Mouse (Mus musculus) lung, embryonic 15.5 days (tissue): ENCODE results near the gene Pcnx3. TPM values are rescaled to one million over a fixed set of nuclear protein-coding genes. Genes with fewer than 3 reads are reported as not detected.

Experiments
- ATAC-seq: fragments of 200-750 bp; cut with Nextera tagmentation; 2 replicates; pipeline ENCODE4 v1.8.0; 2017; ENCODE audit warnings: moderate number of reproducible peaks, borderline replicate concordance; ENCODE audit not compliant: low FRiP score, low TSS enrichment; ENCODE audit errors: extremely low read depth
- H3K27ac ChIP-seq: fragments of 300-500 bp; sonication (generic); 2 replicates; pipeline ENCODE4 v1.5.1; 2015; ENCODE audit warnings: moderate library complexity, mild to moderate bottlenecking, inconsistent platforms
- H3K27me3 ChIP-seq: fragments of 300-500 bp; sonication (generic); 2 replicates; pipeline ENCODE4 v1.6.1; 2015; ENCODE audit warnings: inconsistent platforms
- H3K36me3 ChIP-seq: fragments of 300-500 bp; sonication (generic); 2 replicates; pipeline ENCODE4 v1.6.1; 2015; ENCODE audit warnings: inconsistent platforms
- H3K4me1 ChIP-seq: fragments of 300-500 bp; sonication (generic); 2 replicates; pipeline ENCODE4 v1.6.1; 2015; ENCODE audit warnings: inconsistent platforms
- H3K4me2 ChIP-seq: fragments of 300-500 bp; sonication (generic); 2 replicates; pipeline ENCODE4 v1.6.1; 2015; ENCODE audit warnings: inconsistent platforms, mild to moderate bottlenecking, moderate library complexity
- H3K4me3 ChIP-seq: fragments of 300-500 bp; sonication (generic); 2 replicates; pipeline ENCODE4 v1.5.1; 2015; ENCODE audit warnings: mild to moderate bottlenecking, inconsistent platforms
- H3K9ac ChIP-seq: fragments of 300-500 bp; sonication (generic); 2 replicates; pipeline ENCODE4 v1.6.1; 2015; ENCODE audit warnings: inconsistent platforms
- H3K9me3 ChIP-seq: fragments of 300-500 bp; sonication (generic); 2 replicates; pipeline ENCODE4 v1.6.1; 2016; ENCODE audit warnings: inconsistent platforms
- WGBS: fragments of 180-500 bp; shearing (Covaris S2); methylation state at CpG from one replicate; pipeline ENCODE4 v1.1.7; 2015; 5-methylcytosine and 5-hydroxymethylcytosine counted together
- polyA plus RNA-seq: library from polyadenylated mRNA; unstranded; fragments of >200 nt; fragmentation: Nextera tagmentation; extraction: Ambion mirVana; gene quantifications from 2 replicates; pipeline ENCODE4 v1.2.1, GENCODE M21; 2015

The Pcnx3 gene
- polyA plus RNA-seq, 1 experiment from 2014 or later, result 20.9 TPM

GRCm38 (mm10) chr19:5665465-5665864 lies 23.2 kb downstream of the Pcnx3 start:
- Histone ChIP-seq H3K36me3 (peaks cover 45% of the 10 kb centered on the region), H3K27ac (no peak overlapping the region), H3K9ac (no peak overlapping the region), H3K4me1 (peaks cover 26% of the 10 kb centered on the region), H3K4me3 (no peak overlapping the region), H3K27me3 (no peaks in the 10 kb centered on the region), H3K9me3 (no peaks in the 10 kb centered on the region), H3K4me2 (no peak overlapping the region)
- ATAC-seq, result no peak
- 77% methylated on average over 15 of the region's 15 CpGs for WGBS

- no peak overlapping the region for H3K4me2 ChIP-seq
- H3K9me3 ChIP-seq, result no peaks in the 10 kb centered on the region
- H3K27ac ChIP-seq, result no peak overlapping the region
- H3K27me3 ChIP-seq, result no peaks in the 10 kb centered on the region
- H3K4me1 ChIP-seq, result peaks cover 30% of the 10 kb centered on the region
- H3K36me3 ChIP-seq, result peaks cover 38% of the 10 kb centered on the region
- no peak for ATAC-seq
- no peak overlapping the region for H3K4me3 ChIP-seq
- WGBS, result 88% methylated on average over 10 of the region's 10 CpGs
- no peak overlapping the region for H3K9ac ChIP-seq
Observed at GRCm38 (mm10) chr19:5664669-5665257, 23.9 kb downstream of the Pcnx3 start.

GRCm38 (mm10) chr19:5662981-5663913 lies 25.5 kb downstream of the Pcnx3 start, which contains the start of gene Sipa1:
Gene Sipa1, minus strand, starts transcription at chr19:5663707.
- ATAC-seq, result peak; percentile 93
- Histone ChIP-seq H3K4me1 (peaks cover 30% of the 10 kb centered on the region), H3K36me3 (peaks cover 31% of the 10 kb centered on the region), H3K27me3 (no peaks in the 10 kb centered on the region), H3K9me3 (no peaks in the 10 kb centered on the region), H3K27ac (peak within 1 kb of the TSS; percentile 93), H3K9ac (peak within 1 kb of the TSS; percentile 52), H3K4me2 (peak within 1 kb of the TSS; percentile 66), H3K4me3 (peak within 1 kb of the TSS; percentile 55)
- 2% methylated on average over 32 of the region's 32 CpGs for WGBS

GRCm38 (mm10) chr19:5662310-5662709 lies 26.4 kb downstream of the Pcnx3 start:
- Histone ChIP-seq H3K9me3 (no peaks in the 10 kb centered on the region), H3K9ac (peak overlapping the region; percentile 52; the same call in 1 of the 2 replicates), H3K27me3 (no peaks in the 10 kb centered on the region), H3K4me2 (peak overlapping the region; percentile 66), H3K4me3 (peak overlapping the region; percentile 55), H3K27ac (peak overlapping the region; percentile 93), H3K36me3 (peaks cover 30% of the 10 kb centered on the region), H3K4me1 (peaks cover 30% of the 10 kb centered on the region)
- 64% methylated on average over 8 of the region's 8 CpGs for WGBS
- no peak for ATAC-seq

- H3K4me3 ChIP-seq, result peak overlapping the region; percentile 55
- peak overlapping the region; percentile 66 for H3K4me2 ChIP-seq
- peak overlapping the region; percentile 93 for H3K27ac ChIP-seq
- 0 out of 2 replicates have a peak overlapping the region, but pooled peaks have one; percentile 1 for H3K9ac ChIP-seq
- no peaks in the 10 kb centered on the region for H3K9me3 ChIP-seq
- peaks cover 30% of the 10 kb centered on the region for H3K4me1 ChIP-seq
- H3K36me3 ChIP-seq, result peaks cover 25% of the 10 kb centered on the region
- 67% methylated on average over 16 of the region's 16 CpGs for WGBS
- H3K27me3 ChIP-seq, result no peaks in the 10 kb centered on the region
- ATAC-seq, result no peak
Observed at GRCm38 (mm10) chr19:5660942-5661751, 27.6 kb downstream of the Pcnx3 start.

- H3K27ac ChIP-seq, result no peak overlapping the region
- H3K36me3 ChIP-seq, result peaks cover 45% of the 10 kb centered on the region
- ATAC-seq, result peak; percentile 4; the same call in 1 of the 2 replicates
- peak overlapping the region; percentile 27 for H3K9ac ChIP-seq
- peaks cover 14% of the 10 kb centered on the region for H3K4me1 ChIP-seq
- H3K9me3 ChIP-seq, result no peaks in the 10 kb centered on the region
- H3K4me3 ChIP-seq, result peak overlapping the region; percentile 43
- H3K4me2 ChIP-seq, result peak overlapping the region; percentile 88
- H3K27me3 ChIP-seq, result peaks cover 12% of the 10 kb centered on the region
- WGBS, result 18% methylated on average over 43 of the region's 43 CpGs
Observed at GRCm38 (mm10) chr19:5654720-5655298, 33.9 kb downstream of the Pcnx3 start.

- Histone ChIP-seq H3K36me3 (peaks cover 45% of the 10 kb centered on the region), H3K27ac (no peak overlapping the region), H3K27me3 (peaks cover 12% of the 10 kb centered on the region), H3K9ac (peak overlapping the region; percentile 27), H3K4me2 (peak overlapping the region; percentile 88), H3K4me1 (peaks cover 20% of the 10 kb centered on the region), H3K9me3 (no peaks in the 10 kb centered on the region), H3K4me3 (peak overlapping the region; percentile 43)
- ATAC-seq, result peak; percentile 60
- 10% methylated on average over 62 of the region's 62 CpGs for WGBS
Observed at GRCm38 (mm10) chr19:5653969-5654719, 34.6 kb downstream of the Pcnx3 start.

GRCm38 (mm10) chr19:5652570-5652969 lies 36.1 kb downstream of the Pcnx3 start:
- Histone ChIP-seq H3K9ac (no peak overlapping the region), H3K4me3 (no peak overlapping the region), H3K27me3 (peaks cover 12% of the 10 kb centered on the region), H3K4me1 (peaks cover 30% of the 10 kb centered on the region), H3K9me3 (no peaks in the 10 kb centered on the region), H3K36me3 (peaks cover 47% of the 10 kb centered on the region), H3K27ac (no peak overlapping the region), H3K4me2 (no peak overlapping the region)
- 78% methylated on average over 6 of the region's 6 CpGs for WGBS
- ATAC-seq, result no peak

GRCm38 (mm10) chr19:5651502-5652274 lies 37.0 kb downstream of the Pcnx3 start:
- Histone ChIP-seq H3K4me1 (peaks cover 30% of the 10 kb centered on the region), H3K4me2 (no peak overlapping the region), H3K9ac (no peak overlapping the region), H3K27me3 (peaks cover 12% of the 10 kb centered on the region), H3K4me3 (no peak overlapping the region), H3K36me3 (peaks cover 49% of the 10 kb centered on the region), H3K9me3 (no peaks in the 10 kb centered on the region), H3K27ac (no peak overlapping the region)
- 57% methylated on average over 13 of the region's 13 CpGs for WGBS
- ATAC-seq, result no peak

- Histone ChIP-seq H3K9ac (peak overlapping the region; percentile 30), H3K27ac (peak overlapping the region; percentile 82), H3K36me3 (peaks cover 60% of the 10 kb centered on the region), H3K4me3 (peak overlapping the region; percentile 33), H3K4me2 (peak overlapping the region; percentile 61), H3K27me3 (no peaks in the 10 kb centered on the region), H3K9me3 (no peaks in the 10 kb centered on the region), H3K4me1 (peaks cover 22% of the 10 kb centered on the region)
- ATAC-seq, result no peak; the same call in 1 of the 2 replicates
- 66% methylated on average over 6 of the region's 6 CpGs for WGBS
Observed at GRCm38 (mm10) chr19:5649298-5649741, 39.4 kb downstream of the Pcnx3 start.
